Mouse (Mus musculus) bone marrow, adult 2 months (tissue): ENCODE results near the gene 1700025B11Rik. TPM values are rescaled to one million over a fixed set of nuclear protein-coding genes. Genes with fewer than 3 reads are reported as not detected.

ENCODE experiments used
- H3K27ac ChIP-seq: fragments of 200-500 bp; 2 replicates; pipeline ENCODE4 v1.5.1; 2012; ENCODE audit warnings: low read depth, mild to moderate bottlenecking, control low read depth, inconsistent platforms, low read length; ENCODE audit not compliant: control insufficient read depth, poor library complexity, insufficient read depth
- H3K4me1 ChIP-seq: fragments of 200-500 bp; 2 replicates; pipeline ENCODE4 v1.6.1; 2011; ENCODE audit warnings: low read length; ENCODE audit not compliant: control insufficient read depth, insufficient read depth
- H3K4me3 ChIP-seq: fragments of 200-500 bp; replicated peaks from 2 replicates; pipeline ENCODE3; 2011; ENCODE audit warnings: mild to moderate bottlenecking, low read depth, low read length, control low read depth; ENCODE audit not compliant: control insufficient read depth
- CTCF ChIP-seq: fragments of 200-500 bp; IDR thresholded peaks from 2 replicates; pipeline ENCODE4 v1.5.1; 2011; ENCODE audit warnings: low read length, control low read depth; ENCODE audit not compliant: control insufficient read depth, insufficient read depth
- POLR2A ChIP-seq: fragments of 200-500 bp; IDR thresholded peaks from 2 replicates; pipeline ENCODE4 v1.6.1; 2011; ENCODE audit warnings: low read depth, mild to moderate bottlenecking, control low read depth, low read length, borderline replicate concordance; ENCODE audit not compliant: control insufficient read depth
- WGBS: fragments of 180-500 bp; shearing (Covaris S2); methylation state at CpG from one replicate; pipeline ENCODE4 v1.1.7; 2018; 5-methylcytosine and 5-hydroxymethylcytosine counted together
- polyA plus RNA-seq: library from polyadenylated mRNA; stranded (reverse); fragments of >200 nt; gene quantifications from 2 replicates; pipeline ENCODE4 v1.2.4, GENCODE M21; 2011; ENCODE audit warnings: low replicate concordance; ENCODE audit not compliant: missing spikeins, insufficient read depth, insufficient read length

Gene 1700025B11Rik
- not detected in 2 replicates for polyA plus RNA-seq

GRCm38 (mm10) chr15:77561792-77562191 is at the start of gene 1700025B11Rik:
Gene 1700025B11Rik, minus strand, starts transcription at chr15:77561892.
- Histone ChIP-seq H3K27ac (no peak within 1 kb of the TSS), H3K4me3 (no peak within 1 kb of the TSS), H3K4me1 (no peaks in the 10 kb centered on the region)
- TF ChIP-seq CTCF (no peak), POLR2A (no peak)

- H3K4me3 ChIP-seq: no peak overlapping the region
- no peak for TF ChIP-seq POLR2A
- TF ChIP-seq CTCF: no peak
- WGBS: 88% methylated on average over 3 of the region's 3 CpGs
- H3K27ac ChIP-seq: no peak overlapping the region
- H3K4me1 ChIP-seq: no peaks in the 10 kb centered on the region
These were observed 44.4 kb upstream of the 1700025B11Rik start for GRCm38 (mm10) chr15:77606069-77606468.

- WGBS: 67% methylated on average over 1 of the region's 1 CpGs
- Histone ChIP-seq H3K4me1 (no peaks in the 10 kb centered on the region), H3K4me3 (no peak within 1 kb of the TSS), H3K27ac (no peak within 1 kb of the TSS)
- TF ChIP-seq POLR2A (no peak), CTCF (no peak)
These were observed 37.3 kb upstream of the 1700025B11Rik start, which contains the start of gene Gm36245 for GRCm38 (mm10) chr15:77598958-77599357. Gene Gm36245, plus strand, starts transcription at chr15:77599258.

GRCm38 (mm10) chr15:77598429-77598828 is 36.7 kb upstream of the 1700025B11Rik start:
- no peaks in the 10 kb centered on the region for H3K4me1 ChIP-seq
- no peak overlapping the region for H3K27ac ChIP-seq
- TF ChIP-seq CTCF (no peak), POLR2A (no peak)
- whole genome bisulfite sequencing: 50% methylated on average over 3 of the region's 3 CpGs
- H3K4me3 ChIP-seq: no peak overlapping the region

GRCm38 (mm10) chr15:77595961-77596360 is 34.3 kb upstream of the 1700025B11Rik start, which contains the start of gene Apol10b:
Gene Apol10b, minus strand, starts transcription at chr15:77596125.
- Histone ChIP-seq H3K4me3 (no peak within 1 kb of the TSS), H3K4me1 (no peaks in the 10 kb centered on the region), H3K27ac (no peak within 1 kb of the TSS)
- TF ChIP-seq CTCF: no peak
- no peak for TF ChIP-seq POLR2A
- 52% methylated on average over 5 of the region's 5 CpGs for WGBS

- H3K27ac ChIP-seq: no peak overlapping the region
- WGBS: 72% methylated on average over 1 of the region's 1 CpGs
- H3K4me3 ChIP-seq: no peak overlapping the region
- TF ChIP-seq CTCF (no peak), POLR2A (no peak)
- H3K4me1 ChIP-seq: no peaks in the 10 kb centered on the region
These were observed 31.9 kb upstream of the 1700025B11Rik start for GRCm38 (mm10) chr15:77593557-77593956.

GRCm38 (mm10) chr15:77590881-77591280 is 29.2 kb upstream of the 1700025B11Rik start:
- no peak overlapping the region for H3K27ac ChIP-seq
- WGBS: 81% methylated on average over 2 of the region's 2 CpGs
- no peak overlapping the region for H3K4me3 ChIP-seq
- no peaks in the 10 kb centered on the region for H3K4me1 ChIP-seq
- TF ChIP-seq POLR2A (no peak), CTCF (no peak)

- TF ChIP-seq CTCF: no peak
- no peak for TF ChIP-seq POLR2A
- no peak overlapping the region for H3K4me3 ChIP-seq
- no peak overlapping the region for H3K27ac ChIP-seq
- no peaks in the 10 kb centered on the region for H3K4me1 ChIP-seq
These were observed 27.3 kb upstream of the 1700025B11Rik start for GRCm38 (mm10) chr15:77588981-77589380.

- TF ChIP-seq POLR2A (no peak), CTCF (no peak)
- H3K4me1 ChIP-seq: no peaks in the 10 kb centered on the region
- H3K27ac ChIP-seq: no peak overlapping the region
- no peak overlapping the region for H3K4me3 ChIP-seq
These were observed 25.3 kb upstream of the 1700025B11Rik start for GRCm38 (mm10) chr15:77587026-77587425.
